Mouse (Mus musculus): Measurements from ENCODE around the gene B4galt2.

GRCm38 (mm10) chr4:117839366-117839765, 43.9 kb downstream of the B4galt2 start:
- TF ChIP-seq MYOG (IDR thresholded peaks at IDR 0.05; ENCODE audit: control insufficient read depth, extremely low read depth, insufficient read length), result no peak
- TF ChIP-seq CTCF (IDR thresholded peaks at IDR 0.05; ENCODE audit: control insufficient read depth, insufficient read depth, insufficient read length), result no peak
- no peak for TF ChIP-seq FOSL1 (IDR thresholded peaks at IDR 0.05; ENCODE audit: insufficient read depth, low read length, poor library complexity, severe bottlenecking)
- TF ChIP-seq USF1 (IDR thresholded peaks at IDR 0.05; ENCODE audit: low read depth), result no peak
- TF ChIP-seq MAX (IDR thresholded peaks at IDR 0.05), result no peak
- no peak for TF ChIP-seq CEBPB (IDR thresholded peaks at IDR 0.05; ENCODE audit: low read depth)

All from C2C12 (cell line).